Mouse (Mus musculus) ES-E14 (cell line): ENCODE measurements at regions not wholly inside any gene's neighbourhood (a gene's known extent, or its start where the extent isn't known, plus 50 kb on each side); places are given as distances from the start of the nearest gene placed in this dataset.
"Not testable (repeated sequence)": the region's sequence is repeated elsewhere in the genome, so short reads cannot be mapped to it uniquely, and the experiment has no call there.

ENCODE experiments used
- DNase-seq: peaks from one replicate; pipeline ENCODE4 v3.0.0-alpha.2; 2013; ENCODE audit warnings: low read depth, low spot score
- H3K27ac ChIP-seq: 2 replicates; pipeline ENCODE4 v1.5.1; 2012; ENCODE audit warnings: low read depth, mild to moderate bottlenecking, low read length, moderate library complexity, mixed read lengths; ENCODE audit not compliant: poor library complexity, insufficient read depth, severe bottlenecking
- H3K36me3 ChIP-seq: 2 replicates; pipeline ENCODE4 v1.6.1; 2012; ENCODE audit warnings: mild to moderate bottlenecking, low read length, moderate library complexity, mixed read lengths; ENCODE audit not compliant: control insufficient read depth, poor library complexity, insufficient read depth, severe bottlenecking
- H3K4me1 ChIP-seq, 2 experiments: fragments of 150-350 bp in 1 of 2; sonication (generic) in 1 of 2; 2 replicates each; pipeline ENCODE4 v1.6.1; 2012; ENCODE audit warnings: low read length in 2 of 2, mild to moderate bottlenecking in 1 of 2, mixed read lengths in 1 of 2; ENCODE audit not compliant: control insufficient read depth in 2 of 2, insufficient read depth in 2 of 2, poor library complexity in 1 of 2
- H3K4me3 ChIP-seq, 2 experiments: fragments of 150-350 bp in 1 of 2; sonication (generic) in 1 of 2; 2 replicates each; pipeline ENCODE4 v1.5.1; 2012; ENCODE audit warnings: low read length in 2 of 2, low read depth in 1 of 2, mild to moderate bottlenecking in 1 of 2, mixed read lengths in 1 of 2; ENCODE audit not compliant: insufficient read depth in 1 of 2, poor library complexity in 1 of 2, severe bottlenecking in 1 of 2
- H3K9ac ChIP-seq: 2 replicates; pipeline ENCODE4 v1.6.1; 2012; ENCODE audit warnings: low read depth, mild to moderate bottlenecking, low read length, mixed read lengths; ENCODE audit not compliant: poor library complexity, insufficient read depth, severe bottlenecking
- H3K9me3 ChIP-seq: fragments of 150-350 bp; sonication (generic); 2 replicates; pipeline ENCODE4 v1.6.1; 2012; ENCODE audit warnings: low read depth, mild to moderate bottlenecking, low read length; ENCODE audit not compliant: control insufficient read depth, insufficient read depth
- CHD2 ChIP-seq: IDR thresholded peaks from 2 replicates; pipeline ENCODE4 v1.6.1; 2014; ENCODE audit warnings: mild to moderate bottlenecking, low read depth, low read length, inconsistent platforms
- HCFC1 ChIP-seq: IDR thresholded peaks from 2 replicates; pipeline ENCODE4 v1.6.1; 2012; ENCODE audit warnings: low read length, inconsistent platforms, borderline replicate concordance; ENCODE audit not compliant: insufficient read depth
- MAFK ChIP-seq: IDR thresholded peaks from 2 replicates; pipeline ENCODE4 v1.6.1; 2014; ENCODE audit warnings: mild to moderate bottlenecking, low read depth, low read length, inconsistent platforms; ENCODE audit not compliant: insufficient read depth
- ZC3H11A ChIP-seq: IDR thresholded peaks from 2 replicates; pipeline ENCODE4 v1.6.1; 2012; ENCODE audit warnings: low read depth, mild to moderate bottlenecking, inconsistent platforms, low read length, borderline replicate concordance
- ZNF384 ChIP-seq: IDR thresholded peaks from 2 replicates; pipeline ENCODE4 v1.6.1; 2012; ENCODE audit warnings: low read depth, low read length, inconsistent platforms
- in situ Hi-C, 2 experiments: fragments of 600-800 bp; cut with MboI; formaldehyde crosslinking; loops; one replicate each; pipeline ENCODE4 v1.15.1; 2025; ENCODE audit warnings: low sequenced_read_pairs in 2 of 2, inconsistent platforms in 1 of 2; ENCODE audit not compliant: unreplicated experiment in 2 of 2

GRCm38 (mm10) chr1:99599696-99600489 lies 172.7 kb upstream of the Cntnap5b start:
- in situ Hi-C loops = no loop called here
- no peak for DNase-seq
- H3K4me3 ChIP-seq = no peak overlapping the region
- no peak overlapping the region for H3K9ac ChIP-seq
- TF ChIP-seq ZC3H11A = no peak
- no peaks in the 10 kb centered on the region for H3K4me1 ChIP-seq
- no peaks in the 10 kb centered on the region for H3K36me3 ChIP-seq
- H3K27ac ChIP-seq = no peak overlapping the region
- no peaks in the 10 kb centered on the region for H3K9me3 ChIP-seq

DNA sequence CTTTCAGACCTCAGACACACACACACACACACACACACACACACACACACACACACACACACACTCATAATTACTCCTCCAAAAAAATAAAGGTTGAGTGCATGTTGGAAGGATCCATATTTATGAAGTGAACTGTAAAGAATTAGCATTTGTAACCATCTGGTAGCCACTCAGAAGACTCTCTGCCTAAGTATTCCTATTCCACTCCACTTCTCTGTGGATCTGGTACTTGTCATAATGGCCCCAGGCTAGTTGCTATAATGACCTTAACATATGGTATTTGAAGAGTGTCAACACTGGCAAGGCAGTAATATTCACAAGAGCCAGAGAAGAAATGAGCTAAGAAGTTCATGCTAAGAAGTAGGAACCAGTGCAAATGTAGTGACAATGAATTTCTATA lies 167.4 kb upstream of the Cntnap5b start:
- no peaks in the 10 kb centered on the region for H3K9me3 ChIP-seq
- H3K4me3 ChIP-seq = no peak overlapping the region
- no peaks in the 10 kb centered on the region for H3K36me3 ChIP-seq
- in situ Hi-C loops = no loop called here
- DNase-seq = no peak
- no peaks in the 10 kb centered on the region for H3K4me1 ChIP-seq
- no peak for TF ChIP-seq MAFK
- TF ChIP-seq ZC3H11A = no peak
- no peak for TF ChIP-seq HCFC1
- no peak for TF ChIP-seq ZNF384
- no peak for TF ChIP-seq CHD2
- H3K27ac ChIP-seq = no peak overlapping the region
- H3K9ac ChIP-seq = no peak overlapping the region

- Histone ChIP-seq H3K4me3 (no peak overlapping the region), H3K27ac (no peak overlapping the region), H3K4me1 (no peaks in the 10 kb centered on the region), H3K9ac (no peak overlapping the region), H3K9me3 (no peaks in the 10 kb centered on the region), H3K36me3 (no peaks in the 10 kb centered on the region)
- no peak for DNase-seq
- no peak for TF ChIP-seq HCFC1
- no peak for TF ChIP-seq ZNF384
- no peak for TF ChIP-seq CHD2
- TF ChIP-seq ZC3H11A = no peak
- TF ChIP-seq MAFK = no peak
- in situ Hi-C loops = no loop called here
Measured at GRCm38 (mm10) chr1:99619221-99619620, 153.3 kb upstream of the Cntnap5b start.

DNA sequence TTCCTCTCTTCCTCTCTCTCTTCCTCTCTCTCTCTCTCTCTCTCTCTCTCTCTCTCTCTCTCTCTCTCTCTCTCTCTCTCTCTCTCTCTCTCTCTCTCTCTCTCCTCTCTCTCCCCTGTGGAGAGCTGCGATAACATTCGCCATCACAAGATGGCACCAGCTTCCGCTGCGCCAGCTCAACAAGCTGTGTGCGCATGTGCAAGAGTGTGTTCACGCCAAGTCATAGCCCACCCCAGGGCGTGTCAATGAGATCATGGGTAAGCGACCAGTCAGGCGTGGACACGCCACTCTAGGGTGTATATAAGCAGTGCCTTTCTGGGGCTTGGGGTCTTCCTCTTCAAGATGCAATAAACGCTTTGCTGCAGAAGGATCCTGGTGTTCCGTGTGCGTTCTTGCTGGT lies 141.6 kb upstream of the Cntnap5b start:
- H3K27ac ChIP-seq, H3K36me3 ChIP-seq, in situ Hi-C loops, H3K4me1 ChIP-seq, H3K4me3 ChIP-seq, H3K9me3 ChIP-seq, H3K9ac ChIP-seq: not testable (repeated sequence)
- DNase-seq = peak; percentile 7

- H3K4me1 ChIP-seq = no peaks in the 10 kb centered on the region
- H3K27ac ChIP-seq = no peak overlapping the region
- TF ChIP-seq ZC3H11A (no peak), MAFK (no peak), CHD2 (no peak), HCFC1 (no peak), ZNF384 (no peak)
- H3K4me3 ChIP-seq = no peak overlapping the region
- H3K36me3 ChIP-seq = no peaks in the 10 kb centered on the region
- no peak overlapping the region for H3K9ac ChIP-seq
- no peak for DNase-seq
- no peaks in the 10 kb centered on the region for H3K9me3 ChIP-seq
- in situ Hi-C loops = no loop called here
Measured at GRCm38 (mm10) chr1:99663641-99664040, 108.9 kb upstream of the Cntnap5b start.
